Mouse (Mus musculus) stomach, postnatal 0 days (tissue): Measurements from ENCODE around the gene Rnf6. TPM values are rescaled to one million over a fixed set of nuclear protein-coding genes. Genes with fewer than 3 reads are reported as not detected.

Source experiments
- ATAC-seq: fragments of 200-750 bp; cut with Nextera tagmentation; 2 replicates; pipeline ENCODE4 v1.8.0; 2017; ENCODE audit not compliant: low FRiP score, low TSS enrichment
- DNase-seq: peaks from one replicate; pipeline ENCODE4 v3.0.0-alpha.2; 2016; ENCODE audit warnings: low spot score
- H3K27ac ChIP-seq: fragments of 300-500 bp; sonication (generic); replicated peaks from 2 replicates; pipeline ENCODE4 v1.5.1; 2014; ENCODE audit warnings: mild to moderate bottlenecking, control low read depth
- H3K27me3 ChIP-seq: fragments of 300-500 bp; sonication (generic); 2 replicates; pipeline ENCODE4 v1.6.1; 2014; ENCODE audit warnings: low read length; ENCODE audit not compliant: control insufficient read depth, insufficient read depth
- H3K36me3 ChIP-seq: fragments of 300-500 bp; sonication (generic); 2 replicates; pipeline ENCODE4 v1.6.1; 2014; ENCODE audit warnings: low read length, mixed read lengths; ENCODE audit not compliant: control insufficient read depth, insufficient read depth
- H3K4me1 ChIP-seq: fragments of 300-500 bp; sonication (generic); replicated peaks from 2 replicates; pipeline ENCODE4 v1.6.1; 2014; ENCODE audit warnings: antibody characterized with exemption; ENCODE audit not compliant: control insufficient read depth, insufficient read depth
- H3K4me2 ChIP-seq: fragments of 300-500 bp; sonication (generic); replicated peaks from 2 replicates; pipeline ENCODE4 v1.6.1; 2014; ENCODE audit warnings: low read depth, mild to moderate bottlenecking, control low read depth, moderate library complexity
- H3K4me3 ChIP-seq: fragments of 300-500 bp; sonication (generic); 2 replicates; pipeline ENCODE4 v1.5.1; 2014; ENCODE audit warnings: low read depth, low read length, control low read depth
- H3K9ac ChIP-seq: fragments of 300-500 bp; sonication (generic); 2 replicates; pipeline ENCODE4 v1.6.1; 2014; ENCODE audit warnings: mild to moderate bottlenecking, low read length, control low read depth, mixed read lengths
- H3K9me3 ChIP-seq: fragments of 300-500 bp; sonication (generic); 2 replicates; pipeline ENCODE4 v1.6.1; 2016; ENCODE audit warnings: low read length; ENCODE audit not compliant: control insufficient read depth
- CTCF ChIP-seq: IDR thresholded peaks from 2 replicates; pipeline ENCODE4 v1.5.1; 2016; ENCODE audit warnings: antibody characterized with exemption, low read depth, mild to moderate bottlenecking, moderate library complexity
- EP300 ChIP-seq: optimal IDR thresholded peaks from 2 replicates; pipeline ENCODE3; 2016; ENCODE audit warnings: antibody characterized with exemption
- WGBS: fragments of 180-500 bp; shearing (Covaris S2); extraction: QIAGEN DNeasy Blood & Tissue Kit; methylation state at CpG from one replicate; pipeline ENCODE4 v1.1.7; 2014; 5-methylcytosine and 5-hydroxymethylcytosine counted together
- polyA plus RNA-seq: library from polyadenylated mRNA; unstranded; fragments of >200 nt; fragmentation: Nextera tagmentation; extraction: Ambion mirVana; gene quantifications from 2 replicates; pipeline ENCODE4 v1.2.1, GENCODE M21; 2015

The Rnf6 gene
- polyA plus RNA-seq: 35.9 and 38.3 TPM in 2 replicates

- peaks cover 11% of the 10 kb centered on the region for H3K36me3 ChIP-seq
- peak within 1 kb of the TSS; percentile 93 for H3K9ac ChIP-seq
- peak; percentile 99 for ATAC-seq
- under 1% methylated on average over 67 of the region's 67 CpGs for WGBS
- no peaks in the 10 kb centered on the region for H3K27me3 ChIP-seq
- peak within 1 kb of the TSS; percentile 100 for H3K27ac ChIP-seq
- peak; percentile 95 for DNase-seq
- peak within 1 kb of the TSS; percentile 70 for H3K4me2 ChIP-seq
- peak; percentile 51 for TF ChIP-seq CTCF
- no peak for TF ChIP-seq EP300
- H3K9me3 ChIP-seq: no peaks in the 10 kb centered on the region
- H3K4me1 ChIP-seq: 0 out of 2 replicates have a peak, but pooled peaks cover 2% of the 10 kb centered on the region
- H3K4me3 ChIP-seq: peak within 1 kb of the TSS; percentile 73
Observed at GRCm38 (mm10) chr5:146220879-146221714, at the start of gene Rnf6. TSS of gene Rnf6 (minus strand) at chr5:146221555.

GRCm38 (mm10) chr5:146270593-146270992, 49.2 kb upstream of the Rnf6 start:
- Histone ChIP-seq H3K4me3 (no peak overlapping the region), H3K9me3 (no peaks in the 10 kb centered on the region), H3K36me3 (no peaks in the 10 kb centered on the region), H3K27me3 (no peaks in the 10 kb centered on the region), H3K4me2 (no peak overlapping the region), H3K4me1 (no peaks in the 10 kb centered on the region), H3K27ac (no peak overlapping the region), H3K9ac (no peak overlapping the region)
- 73% methylated on average over 9 of the region's 9 CpGs for WGBS
- peak; percentile 64; the same call in 1 of the 2 replicates for ATAC-seq
- TF ChIP-seq EP300 (no peak), CTCF (no peak)
- DNase-seq: no peak

- H3K4me2 ChIP-seq: no peak overlapping the region
- H3K4me1 ChIP-seq: no peaks in the 10 kb centered on the region
- ATAC-seq: no peak
- H3K9ac ChIP-seq: no peak overlapping the region
- H3K9me3 ChIP-seq: no peaks in the 10 kb centered on the region
- H3K36me3 ChIP-seq: no peaks in the 10 kb centered on the region
- no peak for DNase-seq
- H3K27ac ChIP-seq: no peak overlapping the region
- H3K4me3 ChIP-seq: no peak overlapping the region
- WGBS: 75% methylated on average over 7 of the region's 7 CpGs
- no peaks in the 10 kb centered on the region for H3K27me3 ChIP-seq
- no peak for TF ChIP-seq CTCF
- TF ChIP-seq EP300: no peak
Observed at GRCm38 (mm10) chr5:146267776-146268175, 46.4 kb upstream of the Rnf6 start.

GRCm38 (mm10) chr5:146265934-146266591, 44.7 kb upstream of the Rnf6 start:
- no peak for TF ChIP-seq CTCF
- H3K4me2 ChIP-seq: no peak overlapping the region
- ATAC-seq: no peak

GRCm38 (mm10) chr5:146260003-146260402, 38.6 kb upstream of the Rnf6 start:
- TF ChIP-seq EP300 (no peak), CTCF (peak; percentile 62)
- DNase-seq: no peak
- Histone ChIP-seq H3K9me3 (no peaks in the 10 kb centered on the region), H3K27me3 (no peaks in the 10 kb centered on the region), H3K9ac (no peak overlapping the region), H3K27ac (no peak overlapping the region), H3K4me3 (no peak overlapping the region), H3K4me1 (no peaks in the 10 kb centered on the region), H3K36me3 (0 out of 2 replicates have a peak, but pooled peaks cover 2% of the 10 kb centered on the region), H3K4me2 (no peak overlapping the region)
- no peak for ATAC-seq
- 51% methylated on average over 9 of the region's 9 CpGs for WGBS

More at GRCm38 (mm10) chr5:146265934-146266591, 44.7 kb upstream of the Rnf6 start:
- DNase-seq: no peak
- Histone ChIP-seq H3K27me3 (no peaks in the 10 kb centered on the region), H3K9me3 (no peaks in the 10 kb centered on the region), H3K9ac (no peak overlapping the region), H3K4me3 (no peak overlapping the region), H3K27ac (no peak overlapping the region), H3K4me1 (no peaks in the 10 kb centered on the region), H3K36me3 (no peaks in the 10 kb centered on the region)
- WGBS: 68% methylated on average over 4 of the region's 6 CpGs

GRCm38 (mm10) chr5:146253644-146254043, 32.3 kb upstream of the Rnf6 start:
- WGBS: 58% methylated on average over 5 of the region's 5 CpGs
- Histone ChIP-seq H3K36me3 (no peaks in the 10 kb centered on the region), H3K27me3 (no peaks in the 10 kb centered on the region), H3K9ac (no peak overlapping the region), H3K4me3 (no peak overlapping the region), H3K4me1 (peaks cover 2% of the 10 kb centered on the region), H3K27ac (no peak overlapping the region), H3K4me2 (no peak overlapping the region), H3K9me3 (no peaks in the 10 kb centered on the region)
- DNase-seq: no peak
- no peak for TF ChIP-seq CTCF
- no peak for TF ChIP-seq EP300
- no peak for ATAC-seq
